Mouse (Mus musculus) heart, adult 2 months (tissue): Measurements from ENCODE around the gene Erich3.

ENCODE experiments used
- CTCF ChIP-seq: fragments of 200-600 bp; IDR thresholded peaks from 2 replicates; pipeline ENCODE4 v1.8.1; 2022; ENCODE audit warnings: antibody characterized with exemption, mild to moderate bottlenecking, moderate library complexity
- POLR2A ChIP-seq: fragments of 200-500 bp; IDR thresholded peaks from 2 replicates; pipeline ENCODE4 v1.6.1; 2011; ENCODE audit warnings: mild to moderate bottlenecking, low read depth, low read length, control low read depth; ENCODE audit not compliant: insufficient read depth

- no peak for TF ChIP-seq POLR2A
- no peak for TF ChIP-seq CTCF
These were observed 8.8 kb upstream of the Erich3 start for GRCm38 (mm10) chr3:154654901-154655300.
